Mouse (Mus musculus) stomach, postnatal 0 days (tissue): ENCODE measurements around the gene Dlgap1. TPM values are rescaled to one million over a fixed set of nuclear protein-coding genes. Genes with fewer than 3 reads are reported as not detected.
A peak's percentile ranks its signal among the peaks of the same experiment; 100 is the strongest.
"Not testable (repeated sequence)": the region's sequence is repeated elsewhere in the genome, so short reads cannot be mapped to it uniquely, and the experiment has no call there.

ENCODE experiments used
- ATAC-seq: fragments of 200-750 bp; cut with Nextera tagmentation; 2 replicates; pipeline ENCODE4 v1.8.0; 2017; ENCODE audit not compliant: low FRiP score, low TSS enrichment
- DNase-seq: peaks from one replicate; pipeline ENCODE4 v3.0.0-alpha.2; 2016; ENCODE audit warnings: low spot score
- H3K27ac ChIP-seq: fragments of 300-500 bp; sonication (generic); replicated peaks from 2 replicates; pipeline ENCODE4 v1.5.1; 2014; ENCODE audit warnings: mild to moderate bottlenecking, control low read depth
- H3K27me3 ChIP-seq: fragments of 300-500 bp; sonication (generic); 2 replicates; pipeline ENCODE4 v1.6.1; 2014; ENCODE audit warnings: low read length; ENCODE audit not compliant: control insufficient read depth, insufficient read depth
- H3K36me3 ChIP-seq: fragments of 300-500 bp; sonication (generic); 2 replicates; pipeline ENCODE4 v1.6.1; 2014; ENCODE audit warnings: low read length, mixed read lengths; ENCODE audit not compliant: control insufficient read depth, insufficient read depth
- H3K4me1 ChIP-seq: fragments of 300-500 bp; sonication (generic); replicated peaks from 2 replicates; pipeline ENCODE4 v1.6.1; 2014; ENCODE audit warnings: antibody characterized with exemption; ENCODE audit not compliant: control insufficient read depth, insufficient read depth
- H3K4me2 ChIP-seq: fragments of 300-500 bp; sonication (generic); replicated peaks from 2 replicates; pipeline ENCODE4 v1.6.1; 2014; ENCODE audit warnings: low read depth, mild to moderate bottlenecking, control low read depth, moderate library complexity
- H3K4me3 ChIP-seq: fragments of 300-500 bp; sonication (generic); 2 replicates; pipeline ENCODE4 v1.5.1; 2014; ENCODE audit warnings: low read depth, low read length, control low read depth
- H3K9ac ChIP-seq: fragments of 300-500 bp; sonication (generic); 2 replicates; pipeline ENCODE4 v1.6.1; 2014; ENCODE audit warnings: mild to moderate bottlenecking, low read length, control low read depth, mixed read lengths
- H3K9me3 ChIP-seq: fragments of 300-500 bp; sonication (generic); 2 replicates; pipeline ENCODE4 v1.6.1; 2016; ENCODE audit warnings: low read length; ENCODE audit not compliant: control insufficient read depth
- CTCF ChIP-seq: IDR thresholded peaks from 2 replicates; pipeline ENCODE4 v1.5.1; 2016; ENCODE audit warnings: antibody characterized with exemption, low read depth, mild to moderate bottlenecking, moderate library complexity
- EP300 ChIP-seq: optimal IDR thresholded peaks from 2 replicates; pipeline ENCODE3; 2016; ENCODE audit warnings: antibody characterized with exemption
- WGBS: fragments of 180-500 bp; shearing (Covaris S2); extraction: QIAGEN DNeasy Blood & Tissue Kit; methylation state at CpG from one replicate; pipeline ENCODE4 v1.1.7; 2014; 5-methylcytosine and 5-hydroxymethylcytosine counted together
- polyA plus RNA-seq: library from polyadenylated mRNA; unstranded; fragments of >200 nt; fragmentation: Nextera tagmentation; extraction: Ambion mirVana; gene quantifications from 2 replicates; pipeline ENCODE4 v1.2.1, GENCODE M21; 2015

Dlgap1 gene
- polyA plus RNA-seq, 1 experiment from 2014 or later = 1.6 TPM

DNA sequence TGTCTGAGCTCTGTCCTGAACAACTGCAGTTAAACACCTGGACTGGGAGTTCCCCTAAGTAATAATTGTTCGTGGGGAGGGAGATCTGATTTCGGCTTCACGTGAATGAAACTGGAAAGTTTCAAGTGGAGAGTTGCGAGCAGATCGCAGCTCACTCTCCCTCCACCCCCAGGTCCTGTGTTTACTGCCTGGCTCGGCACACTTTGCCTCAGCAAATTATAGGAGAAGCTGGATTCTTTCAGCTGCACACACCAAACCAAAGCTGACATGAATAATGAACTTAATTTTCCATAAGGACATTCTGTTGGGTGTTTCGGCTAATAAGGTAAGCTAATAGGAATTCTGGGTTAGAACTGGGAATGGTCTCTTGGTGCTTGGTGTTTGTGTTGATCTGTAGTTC is 592.7 kb downstream of the Dlgap1 start:
- H3K27ac ChIP-seq = no peak overlapping the region
- no peak overlapping the region for H3K9ac ChIP-seq
- ATAC-seq = no peak
- TF ChIP-seq CTCF (no peak), EP300 (no peak)
- DNase-seq = peak; percentile 14
- peak overlapping the region; percentile 35 for H3K4me2 ChIP-seq
- WGBS = 27% methylated on average over 7 of the region's 7 CpGs
- H3K27me3 ChIP-seq = no peaks in the 10 kb centered on the region
- 0 out of 2 replicates have a peak overlapping the region, but pooled peaks have one; percentile 6 for H3K4me3 ChIP-seq
- no peaks in the 10 kb centered on the region for H3K4me1 ChIP-seq
- no peaks in the 10 kb centered on the region for H3K9me3 ChIP-seq
- H3K36me3 ChIP-seq = no peaks in the 10 kb centered on the region

DNA sequence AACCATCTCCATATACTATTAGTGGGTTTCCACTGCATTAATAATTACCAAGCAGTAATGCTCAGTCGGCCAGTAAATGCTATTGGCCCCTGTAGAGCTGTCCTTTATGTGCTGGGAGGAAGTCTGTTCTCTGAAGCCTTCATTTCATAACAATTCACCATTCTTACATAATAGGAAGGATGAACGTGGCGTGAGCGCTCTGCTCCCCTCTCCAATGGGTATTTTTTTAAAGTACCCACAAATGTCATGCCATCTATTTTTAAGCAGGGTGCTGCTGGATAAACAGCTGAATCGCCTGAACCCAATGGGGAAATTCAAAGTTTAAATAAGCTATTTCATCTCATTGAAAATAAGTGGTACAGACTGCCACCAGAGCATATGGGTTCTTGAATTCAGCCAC is 602.0 kb downstream of the Dlgap1 start:
- DNase-seq = no peak
- Histone ChIP-seq H3K27me3 (no peaks in the 10 kb centered on the region), H3K4me1 (no peaks in the 10 kb centered on the region), H3K4me3 (no peak overlapping the region), H3K36me3 (no peaks in the 10 kb centered on the region), H3K4me2 (no peak overlapping the region), H3K27ac (no peak overlapping the region), H3K9me3 (no peaks in the 10 kb centered on the region), H3K9ac (no peak overlapping the region)
- ATAC-seq = no peak
- no peak for TF ChIP-seq EP300
- no peak for TF ChIP-seq CTCF
- WGBS = 82% methylated on average over 5 of the region's 5 CpGs

DNA sequence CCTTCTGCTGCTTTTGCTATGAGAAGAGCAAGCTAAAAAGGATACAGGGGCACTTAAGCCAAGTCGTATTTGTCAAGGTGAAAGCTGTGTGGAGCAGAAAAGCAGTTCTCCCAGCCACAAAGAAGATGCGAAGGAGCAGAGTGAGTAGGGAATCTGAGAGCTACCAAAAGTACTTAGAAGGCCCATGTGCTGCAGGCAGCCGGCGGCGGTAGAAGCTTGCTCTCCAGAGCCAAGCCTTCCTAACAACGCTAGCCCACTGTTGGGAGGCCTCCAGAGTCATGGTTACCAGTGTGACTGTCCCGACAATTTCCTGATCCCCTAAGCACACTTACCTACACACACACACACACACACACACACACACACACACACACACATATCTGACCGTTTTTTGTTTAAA is 614.2 kb downstream of the Dlgap1 start:
- WGBS = 62% methylated on average over 8 of the region's 8 CpGs
- no peak for ATAC-seq

DNA sequence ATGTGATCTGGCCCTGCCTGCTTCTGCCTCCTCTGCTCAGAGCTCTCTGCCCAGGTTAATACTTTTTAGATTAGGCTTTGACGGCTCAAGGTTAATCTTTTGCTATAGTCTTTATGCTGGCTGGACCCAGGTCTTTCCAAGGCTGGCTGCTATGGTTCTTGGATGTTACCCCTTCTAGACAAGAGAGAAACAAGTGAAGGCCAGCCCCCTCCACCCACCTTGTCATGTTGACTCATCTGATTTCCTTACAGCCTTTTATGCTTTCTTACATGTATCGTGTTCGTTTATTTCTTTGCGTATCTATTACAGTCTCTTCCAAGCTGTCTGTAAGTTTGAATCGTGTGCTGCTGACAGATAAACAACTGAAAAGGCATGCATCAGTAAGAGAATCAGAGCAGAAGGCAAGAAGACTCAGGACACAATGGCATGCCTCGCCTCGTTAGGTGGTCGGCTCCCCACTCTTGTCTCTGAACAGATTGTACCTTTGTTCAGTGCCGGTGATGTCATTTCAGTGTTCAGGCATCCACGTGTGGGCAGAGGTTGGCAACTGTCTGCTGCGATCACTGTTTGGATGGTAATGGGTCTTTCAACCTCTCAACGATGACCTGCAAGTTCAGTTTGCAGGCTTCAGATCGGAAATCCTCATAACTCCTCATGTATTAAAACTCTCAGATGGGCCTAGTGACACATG is 618.0 kb downstream of the Dlgap1 start:
- Histone ChIP-seq H3K9ac (no peak overlapping the region), H3K4me1 (no peaks in the 10 kb centered on the region), H3K4me2 (no peak overlapping the region), H3K4me3 (no peak overlapping the region), H3K9me3 (no peaks in the 10 kb centered on the region), H3K27me3 (no peaks in the 10 kb centered on the region), H3K27ac (no peak overlapping the region), H3K36me3 (no peaks in the 10 kb centered on the region)
- ATAC-seq (no peak), DNase-seq (no peak)
- TF ChIP-seq CTCF (no peak), EP300 (no peak)
- 75% methylated on average over 13 of the region's 13 CpGs for WGBS

More for the DNA sequence above, 614.2 kb downstream of the Dlgap1 start:
- Histone ChIP-seq H3K27ac (no peak overlapping the region), H3K27me3 (no peaks in the 10 kb centered on the region), H3K36me3 (no peaks in the 10 kb centered on the region), H3K4me3 (no peak overlapping the region), H3K4me1 (no peaks in the 10 kb centered on the region), H3K9me3 (no peaks in the 10 kb centered on the region), H3K9ac (no peak overlapping the region), H3K4me2 (no peak overlapping the region)
- DNase-seq = no peak
- TF ChIP-seq EP300 (no peak), CTCF (no peak)

DNA sequence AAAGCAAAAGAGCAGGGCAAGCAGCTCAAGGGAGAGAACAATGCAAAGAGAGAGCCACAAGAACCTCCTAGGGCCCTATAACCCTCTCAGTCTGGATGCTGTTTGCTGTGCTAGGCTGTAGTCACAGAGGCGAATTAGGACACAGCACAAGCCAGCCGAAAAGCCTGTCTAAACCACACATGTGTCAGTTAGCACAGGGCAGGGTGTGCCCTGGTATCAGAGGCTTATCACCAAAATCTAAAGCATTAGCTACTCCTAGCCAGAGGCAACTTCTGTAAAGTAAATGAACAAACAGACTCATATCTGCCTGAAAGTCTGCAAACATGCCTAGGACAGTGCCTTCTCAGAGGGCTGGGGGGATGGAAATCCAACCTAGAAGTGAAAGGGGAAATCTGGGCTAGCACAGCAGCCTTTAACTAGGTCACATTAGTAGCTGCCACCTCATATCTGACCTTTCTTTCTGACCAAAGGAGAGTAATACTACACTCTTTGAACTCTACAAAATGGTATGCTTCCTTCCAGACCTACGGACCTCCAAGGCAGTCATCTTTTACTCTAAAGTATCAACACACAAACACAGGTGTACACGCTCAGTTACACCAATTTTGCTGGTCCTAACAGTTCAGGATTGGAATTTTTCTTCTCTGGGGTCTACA is 619.2 kb downstream of the Dlgap1 start:
- 66% methylated on average over 2 of the region's 4 CpGs for WGBS
- not testable (repeated sequence) for H3K4me3 ChIP-seq

DNA sequence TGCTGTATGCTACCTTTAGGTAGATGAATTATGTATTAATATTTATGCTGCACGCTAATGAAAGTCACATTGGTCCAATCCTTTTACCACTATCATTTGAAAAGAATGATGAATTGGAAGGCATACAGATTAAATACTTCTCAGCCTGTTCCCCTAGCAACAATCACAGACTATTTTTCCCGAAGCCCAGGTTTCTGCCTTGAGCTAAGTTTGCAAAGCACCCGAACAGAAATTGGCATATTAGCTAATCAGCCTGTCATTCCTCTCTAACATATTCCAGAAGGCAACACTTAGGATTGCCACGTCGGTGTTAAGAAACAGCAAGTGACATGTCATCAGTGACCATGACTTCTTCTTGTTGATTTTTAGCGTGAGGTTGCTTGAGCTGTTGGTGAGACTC is 619.8 kb downstream of the Dlgap1 start:
- Histone ChIP-seq H3K36me3 (no peaks in the 10 kb centered on the region), H3K4me1 (no peaks in the 10 kb centered on the region), H3K27ac (no peak overlapping the region), H3K4me3 (no peak overlapping the region), H3K9ac (no peak overlapping the region), H3K9me3 (no peaks in the 10 kb centered on the region), H3K27me3 (no peaks in the 10 kb centered on the region), H3K4me2 (no peak overlapping the region)
- DNase-seq (no peak), ATAC-seq (no peak)
- WGBS = 50% methylated on average over 6 of the region's 6 CpGs
- TF ChIP-seq EP300 = no peak
- TF ChIP-seq CTCF = no peak

More for the DNA sequence above, 619.2 kb downstream of the Dlgap1 start:
- not testable (repeated sequence) for H3K9me3 ChIP-seq, H3K4me2 ChIP-seq, H3K36me3 ChIP-seq, ATAC-seq, DNase-seq, H3K27me3 ChIP-seq, H3K4me1 ChIP-seq, H3K9ac ChIP-seq, H3K27ac ChIP-seq
